Mouse (Mus musculus): ENCODE measurements around the gene Gm20695.
A peak's percentile ranks its signal among the peaks of the same experiment; 100 is the strongest.

The Gm20695 gene

GRCm38 (mm10) chr16:3884201-3885064 is at the start of gene Gm20695, which contains the start of gene Zfp597:
Gene Gm20695, plus strand, starts transcription at chr16:3884648.
Gene Zfp597, minus strand, starts transcription at chr16:3884561.
- peak; percentile 97 to 98 for DNase-seq (ENCODE audit: inconsistent age in 2 of 2, low spot score in 1 of 2)

DNA sequence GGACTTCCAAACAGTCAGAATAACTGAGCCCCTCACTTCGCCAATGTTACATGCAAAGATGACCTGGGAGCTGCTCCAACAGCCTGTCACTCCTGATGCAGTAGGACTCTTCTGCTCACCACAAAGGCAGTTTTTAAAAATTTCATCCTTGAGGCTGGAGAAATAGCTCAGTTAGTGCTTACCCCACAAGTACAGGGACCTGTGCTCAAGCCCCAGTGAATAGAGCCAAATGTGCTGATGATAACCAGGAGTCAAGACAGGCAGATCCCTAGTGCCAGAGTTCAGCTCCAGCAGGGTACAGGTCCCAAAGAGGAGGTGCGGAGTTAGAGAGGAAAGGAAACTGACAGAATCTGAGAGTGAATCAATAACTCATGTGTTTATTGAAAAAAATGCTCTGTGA is 49.0 kb upstream of the Gm20695 start:
- DNase-seq (ENCODE audit: inconsistent age in 2 of 2, low spot score in 1 of 2), result peak in 1 of 2 experiments; percentile 61

DNA sequence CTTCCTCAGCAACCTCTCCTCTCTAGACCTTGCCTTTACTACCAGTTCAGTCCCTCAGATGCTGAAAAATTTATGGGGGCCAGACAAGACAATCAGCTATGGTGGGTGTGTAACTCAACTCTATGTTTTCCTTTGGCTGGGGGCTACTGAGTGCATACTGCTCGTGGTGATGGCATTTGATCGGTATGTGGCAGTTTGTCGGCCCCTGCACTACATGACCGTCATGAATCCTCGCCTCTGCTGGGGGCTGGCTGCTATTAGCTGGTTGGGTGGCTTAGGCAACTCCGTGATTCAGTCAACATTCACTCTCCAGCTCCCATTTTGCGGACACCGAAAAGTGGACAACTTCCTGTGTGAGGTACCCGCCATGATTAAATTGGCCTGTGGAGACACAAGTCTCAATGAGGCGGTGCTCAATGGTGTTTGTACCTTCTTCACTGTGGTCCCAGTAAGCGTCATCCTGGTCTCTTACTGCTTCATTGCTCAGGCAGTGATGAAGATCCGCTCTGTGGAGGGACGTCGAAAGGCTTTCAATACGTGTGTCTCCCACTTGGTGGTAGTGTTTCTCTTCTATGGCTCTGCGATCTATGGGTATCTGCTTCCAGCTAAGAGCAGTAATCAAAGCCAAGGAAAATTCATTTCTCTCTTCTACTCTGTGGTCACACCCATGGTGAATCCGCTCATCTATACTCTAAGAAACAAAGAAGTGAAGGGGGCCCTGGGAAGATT is 45.1 kb upstream of the Gm20695 start:
- peak; percentile 42 to 83 for DNase-seq (ENCODE audit: inconsistent age in 2 of 2, low spot score in 1 of 2)

DNA sequence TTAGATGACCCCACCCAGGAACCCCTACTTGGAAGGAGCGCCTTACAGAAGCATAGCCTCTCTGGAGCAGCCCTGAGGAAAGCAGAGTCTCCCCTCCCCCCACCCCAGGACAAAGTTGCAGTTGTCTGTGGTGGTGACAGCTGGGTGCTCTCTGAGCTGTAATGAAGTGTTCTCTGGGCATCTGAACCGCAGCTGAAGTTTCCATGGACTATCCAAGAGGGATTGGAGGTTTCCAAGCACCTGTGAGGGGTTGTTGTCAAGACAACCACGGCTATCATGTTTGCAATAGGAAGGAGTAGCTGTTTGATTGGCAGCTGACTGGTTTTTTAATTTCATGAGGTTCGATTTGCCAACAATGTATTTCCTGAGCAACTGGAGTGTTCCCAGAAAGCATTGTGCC is 41.5 kb upstream of the Gm20695 start:
- no peak for DNase-seq (ENCODE audit: inconsistent age in 2 of 2, low spot score in 1 of 2)

GRCm38 (mm10) chr16:3843796-3844195 is 40.7 kb upstream of the Gm20695 start:
- DNase-seq (ENCODE audit: inconsistent age in 2 of 2, low spot score in 1 of 2), result no peak

DNA sequence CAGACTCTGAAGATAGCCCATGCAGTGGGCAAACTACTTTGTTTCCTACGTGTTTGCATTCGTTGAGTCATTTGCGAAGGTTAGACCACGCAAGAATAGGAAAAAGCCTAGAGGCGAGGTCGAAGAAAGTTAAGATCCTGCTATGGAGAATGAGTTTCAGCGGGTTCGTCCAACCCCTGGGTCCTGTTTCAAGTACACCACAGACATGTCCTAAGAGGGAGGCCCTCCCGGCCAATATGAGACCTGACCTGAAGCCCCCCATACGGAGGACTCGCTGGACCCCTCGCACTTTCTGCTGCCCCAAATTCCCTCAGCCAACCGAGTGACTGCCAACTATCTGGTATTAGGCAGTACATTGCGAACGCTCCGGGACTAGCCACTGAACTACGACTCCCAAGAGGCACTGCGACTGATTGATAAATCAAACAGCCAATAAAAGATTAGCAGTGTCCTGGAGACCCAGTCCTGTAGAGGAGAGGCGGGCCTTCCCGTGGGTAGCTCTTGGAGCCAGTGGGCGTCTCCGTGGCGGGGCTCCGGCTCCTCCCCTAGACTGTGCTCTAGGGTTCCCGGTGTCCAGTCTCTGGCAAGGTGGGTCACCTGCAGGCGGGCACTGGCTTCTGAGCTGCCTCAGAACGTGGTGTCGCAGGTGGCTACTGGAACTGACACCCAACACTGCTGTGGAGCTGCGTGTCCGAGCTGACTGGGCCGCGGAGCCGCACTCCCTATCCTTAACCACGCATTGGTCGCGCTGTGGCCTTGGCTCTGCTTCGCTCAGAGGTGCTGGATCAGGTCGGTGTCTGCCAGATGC is 37.5 kb upstream of the Gm20695 start, which contains the start of gene Zfp174:
Zfp174 (plus strand) TSS at position 558 of the 808 bp plus-strand sequence.
- DNase-seq (ENCODE audit: inconsistent age in 2 of 2, low spot score in 1 of 2), result peak; percentile 96 to 99

DNA sequence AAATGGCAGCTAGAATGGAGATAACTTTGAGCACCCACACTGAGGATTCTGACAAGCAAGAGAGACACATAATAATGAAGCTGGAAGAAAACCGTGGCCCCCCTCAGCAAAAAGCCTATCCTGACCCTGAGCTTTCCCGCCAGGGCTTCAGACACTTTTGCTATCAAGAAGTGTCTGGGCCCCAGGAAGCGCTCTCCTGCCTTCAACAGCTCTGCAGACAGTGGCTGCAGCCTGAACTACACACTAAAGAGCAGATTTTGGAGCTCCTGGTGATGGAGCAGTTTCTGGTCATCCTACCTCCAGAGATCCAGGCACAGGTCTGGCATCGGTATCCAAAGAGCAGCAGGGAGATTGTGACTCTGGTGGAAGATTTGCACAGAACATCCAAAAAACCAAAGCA is 36.6 kb upstream of the Gm20695 start:
- DNase-seq (ENCODE audit: inconsistent age in 2 of 2, low spot score in 1 of 2), result peak; percentile 40 to 74

GRCm38 (mm10) chr16:3848416-3848815 is 36.0 kb upstream of the Gm20695 start:
- peak in 1 of 2 experiments; percentile 54 for DNase-seq (ENCODE audit: inconsistent age in 2 of 2, low spot score in 1 of 2)

- DNase-seq (ENCODE audit: inconsistent age in 2 of 2, low spot score in 1 of 2), result peak; percentile 78 to 91
These were observed 33.1 kb upstream of the Gm20695 start for GRCm38 (mm10) chr16:3851301-3851700.

- DNase-seq (ENCODE audit: inconsistent age in 2 of 2, low spot score in 1 of 2), result peak in 1 of 2 experiments; percentile 49
These were observed 31.9 kb upstream of the Gm20695 start for GRCm38 (mm10) chr16:3852586-3852985.

DNA sequence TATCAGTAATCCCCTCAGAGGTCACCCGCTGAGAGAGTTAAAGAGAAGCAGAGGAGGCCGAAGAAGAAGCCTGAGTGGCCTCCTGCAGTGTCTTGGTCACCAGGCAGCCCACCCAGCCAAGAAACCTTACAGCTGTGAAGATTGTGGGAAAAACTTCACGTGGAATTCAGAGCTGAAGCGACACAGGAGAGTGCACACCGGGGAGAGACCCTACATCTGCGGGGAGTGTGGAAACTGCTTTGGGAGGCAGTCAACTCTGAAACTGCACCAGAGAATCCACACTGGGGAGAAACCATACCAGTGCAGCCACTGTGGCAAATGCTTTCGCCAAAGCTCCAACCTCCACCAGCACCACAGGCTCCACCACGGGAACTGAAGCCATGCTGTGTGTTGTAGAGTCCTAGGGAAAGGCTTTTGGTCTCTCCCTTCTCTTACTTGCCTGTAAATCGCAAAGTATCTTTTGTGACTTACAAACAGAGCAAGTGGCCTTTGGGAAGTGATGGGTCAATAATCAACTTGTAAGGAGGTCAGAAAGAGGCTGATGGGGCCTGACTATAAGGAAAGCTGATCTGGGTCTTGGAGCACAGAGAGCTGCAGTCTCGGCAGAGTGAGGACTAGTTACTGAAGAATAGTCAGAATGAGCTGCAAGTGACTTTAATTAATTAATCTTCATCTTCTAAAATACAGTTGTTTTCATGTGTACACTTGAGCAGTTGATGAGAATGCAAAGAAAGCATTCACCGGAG is 29.8 kb upstream of the Gm20695 start:
- peak in 1 of 2 experiments; percentile 32 for DNase-seq (ENCODE audit: inconsistent age in 2 of 2, low spot score in 1 of 2)

GRCm38 (mm10) chr16:3855776-3856175 is 28.7 kb upstream of the Gm20695 start:
- DNase-seq (ENCODE audit: inconsistent age in 2 of 2, low spot score in 1 of 2), result no peak

- DNase-seq (ENCODE audit: inconsistent age in 2 of 2, low spot score in 1 of 2), result no peak
These were observed 25.2 kb upstream of the Gm20695 start for GRCm38 (mm10) chr16:3859254-3859653.

GRCm38 (mm10) chr16:3871815-3872214 is 12.6 kb upstream of the Gm20695 start:
- no peak for DNase-seq (ENCODE audit: inconsistent age in 2 of 2, low spot score in 1 of 2)

DNA sequence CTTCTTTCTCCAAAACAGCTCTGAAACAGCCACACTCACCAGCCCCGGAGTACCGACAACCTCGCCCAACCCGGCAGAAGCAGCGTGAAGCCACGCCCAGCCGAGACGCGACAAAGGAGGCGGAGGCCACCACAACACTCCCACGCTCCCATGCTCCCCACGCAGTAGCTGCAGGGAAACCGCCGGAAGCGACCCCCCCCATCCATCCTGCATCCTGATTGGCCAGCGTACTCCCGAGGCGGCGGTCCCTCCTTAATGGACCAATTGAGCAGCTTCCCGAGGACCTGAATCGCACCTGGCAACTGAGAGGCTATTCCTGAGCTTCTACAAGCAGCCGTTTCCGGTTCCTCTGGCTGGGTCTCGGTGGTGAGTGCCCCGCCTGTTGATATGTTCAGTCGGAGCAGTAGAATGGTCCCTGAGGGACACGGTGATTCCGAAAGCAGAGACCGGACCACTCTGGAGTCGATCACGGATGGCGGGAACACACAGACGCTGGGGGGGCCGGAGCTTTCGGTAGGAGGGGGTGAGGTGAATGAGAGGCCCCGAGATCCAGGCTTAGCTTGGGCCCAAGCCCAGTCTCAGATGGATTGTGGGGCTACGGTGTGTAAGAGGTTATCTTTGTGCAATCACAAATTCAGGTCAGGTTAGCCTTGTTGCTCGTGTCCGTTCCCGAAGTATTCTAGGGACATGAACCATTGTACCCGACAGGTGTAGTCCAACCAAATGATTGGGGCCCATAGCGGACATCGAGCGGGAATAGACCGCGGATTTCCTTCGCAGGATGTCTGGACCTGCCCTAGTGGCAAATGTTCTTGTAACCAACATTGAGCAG is 12.0 kb upstream of the Gm20695 start, which contains the start of gene Naa60:
Naa60 (plus strand) TSS at position 160 of the 832 bp plus-strand sequence.
- peak; percentile 94 to 97 for DNase-seq (ENCODE audit: inconsistent age in 2 of 2, low spot score in 1 of 2)

GRCm38 (mm10) chr16:3876346-3876745 is 8.1 kb upstream of the Gm20695 start:
- DNase-seq (ENCODE audit: inconsistent age in 2 of 2, low spot score in 1 of 2), result no peak

GRCm38 (mm10) chr16:3885065-3885670 is 720 bp downstream of the Gm20695 start:
- DNase-seq (ENCODE audit: inconsistent age in 2 of 2, low spot score in 1 of 2), result no peak

- DNase-seq (ENCODE audit: inconsistent age in 2 of 2, low spot score in 1 of 2), result no peak
These were observed 7.3 kb downstream of the Gm20695 start for GRCm38 (mm10) chr16:3891621-3892295.
